Mouse (Mus musculus) bone marrow, adult 2 months (tissue): ENCODE results near the gene Wdfy4. TPM values are rescaled to one million over a fixed set of nuclear protein-coding genes. Genes with fewer than 3 reads are reported as not detected.

Source experiments
- H3K27ac ChIP-seq: fragments of 200-500 bp; 2 replicates; pipeline ENCODE4 v1.5.1; 2012; ENCODE audit warnings: low read depth, mild to moderate bottlenecking, control low read depth, inconsistent platforms, low read length; ENCODE audit not compliant: control insufficient read depth, poor library complexity, insufficient read depth
- H3K4me1 ChIP-seq: fragments of 200-500 bp; 2 replicates; pipeline ENCODE4 v1.6.1; 2011; ENCODE audit warnings: low read length; ENCODE audit not compliant: control insufficient read depth, insufficient read depth
- H3K4me3 ChIP-seq: fragments of 200-500 bp; replicated peaks from 2 replicates; pipeline ENCODE3; 2011; ENCODE audit warnings: mild to moderate bottlenecking, low read depth, low read length, control low read depth; ENCODE audit not compliant: control insufficient read depth
- CTCF ChIP-seq: fragments of 200-500 bp; IDR thresholded peaks from 2 replicates; pipeline ENCODE4 v1.5.1; 2011; ENCODE audit warnings: low read length, control low read depth; ENCODE audit not compliant: control insufficient read depth, insufficient read depth
- POLR2A ChIP-seq: fragments of 200-500 bp; IDR thresholded peaks from 2 replicates; pipeline ENCODE4 v1.6.1; 2011; ENCODE audit warnings: low read depth, mild to moderate bottlenecking, control low read depth, low read length, borderline replicate concordance; ENCODE audit not compliant: control insufficient read depth
- WGBS: fragments of 180-500 bp; shearing (Covaris S2); methylation state at CpG from one replicate; pipeline ENCODE4 v1.1.7; 2018; 5-methylcytosine and 5-hydroxymethylcytosine counted together
- polyA plus RNA-seq: library from polyadenylated mRNA; stranded (reverse); fragments of >200 nt; gene quantifications from 2 replicates; pipeline ENCODE4 v1.2.4, GENCODE M21; 2011; ENCODE audit warnings: low replicate concordance; ENCODE audit not compliant: missing spikeins, insufficient read depth, insufficient read length

Wdfy4 gene
- polyA plus RNA-seq, 1 experiment: 36.8 TPM

DNA sequence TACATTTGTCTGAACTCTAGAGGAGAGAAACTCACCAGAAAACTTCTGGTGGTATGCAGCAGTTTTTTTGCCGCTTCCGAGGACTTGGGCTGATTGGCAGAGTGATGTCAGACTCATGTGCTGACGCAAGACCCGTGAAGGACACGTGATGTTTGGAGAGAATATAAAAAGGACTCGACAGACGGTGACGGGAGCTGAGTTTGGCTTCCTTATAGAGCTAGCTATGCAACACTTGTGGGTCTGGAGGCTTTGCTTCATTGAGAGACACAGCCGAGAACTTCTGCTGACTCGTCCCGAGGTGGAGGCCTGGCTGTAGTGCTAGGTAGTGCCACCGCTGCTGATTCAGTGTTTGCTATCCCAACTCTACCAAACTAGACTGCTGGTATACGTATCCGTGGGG lies 18.5 kb upstream of the Wdfy4 start:
- Histone ChIP-seq H3K27ac (no peak overlapping the region), H3K4me1 (no peaks in the 10 kb centered on the region; the same call in 1 of the 2 replicates), H3K4me3 (no peak overlapping the region)
- 50% methylated on average over 14 of the region's 14 CpGs for WGBS
- no peak for TF ChIP-seq POLR2A
- TF ChIP-seq CTCF: no peak

- Histone ChIP-seq H3K4me3 (no peak overlapping the region), H3K27ac (no peak overlapping the region), H3K4me1 (no peaks in the 10 kb centered on the region; the same call in 1 of the 2 replicates)
- TF ChIP-seq CTCF: no peak
- TF ChIP-seq POLR2A: no peak
- WGBS: 15% methylated on average over 6 of the region's 6 CpGs
These were observed 17.6 kb upstream of the Wdfy4 start for GRCm38 (mm10) chr14:33202885-33203284.

- TF ChIP-seq POLR2A (no peak), CTCF (no peak)
- Histone ChIP-seq H3K4me3 (no peak overlapping the region), H3K4me1 (no peaks in the 10 kb centered on the region; the same call in 1 of the 2 replicates), H3K27ac (no peak overlapping the region)
- 68% methylated on average over 4 of the region's 4 CpGs for WGBS
These were observed 16.9 kb upstream of the Wdfy4 start for GRCm38 (mm10) chr14:33202161-33202560.

DNA sequence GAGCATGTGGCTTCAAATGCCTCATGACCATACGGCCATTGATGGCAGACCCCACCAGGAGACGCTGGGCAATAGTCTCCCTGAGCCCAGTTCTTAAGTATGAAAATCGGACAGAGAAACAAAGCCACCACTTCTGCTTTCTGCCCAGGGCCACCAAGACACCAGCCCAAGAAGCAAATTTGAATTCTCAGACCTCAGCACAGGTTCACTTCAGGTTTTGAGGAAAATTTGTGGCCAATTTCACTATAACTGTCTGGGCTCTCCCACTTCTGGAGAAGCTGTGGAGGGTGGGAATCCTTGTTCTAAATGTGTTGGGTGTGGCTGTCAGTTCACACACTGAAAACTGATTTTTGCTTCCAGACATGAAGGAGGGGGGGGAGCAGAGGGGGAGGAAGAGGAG lies 8.9 kb upstream of the Wdfy4 start:
- WGBS: 3% methylated on average over 3 of the region's 3 CpGs
- no peak overlapping the region for H3K4me3 ChIP-seq
- H3K4me1 ChIP-seq: peaks cover 5% of the 10 kb centered on the region
- peak overlapping the region; percentile 90 for H3K27ac ChIP-seq
- no peak for TF ChIP-seq CTCF
- TF ChIP-seq POLR2A: no peak

DNA sequence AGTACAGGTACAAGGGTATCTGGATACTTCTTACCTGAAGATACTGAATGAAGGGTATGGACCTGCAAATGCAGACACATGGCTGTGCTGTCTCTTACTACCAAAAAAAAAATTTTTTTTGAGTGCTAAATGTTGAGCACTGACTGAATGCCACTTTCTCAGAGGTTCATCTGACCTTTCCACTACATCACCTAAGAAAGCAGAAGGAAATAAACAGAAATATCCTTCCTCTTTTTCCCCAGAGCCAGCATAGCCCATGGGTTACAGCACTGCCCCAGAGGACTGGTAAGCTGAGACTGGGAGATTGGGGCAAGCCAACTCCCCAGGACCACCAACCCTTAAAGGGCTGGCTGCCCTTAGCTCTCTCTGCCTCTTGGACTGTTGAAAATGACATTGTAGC lies 8.5 kb upstream of the Wdfy4 start:
- Histone ChIP-seq H3K4me3 (no peak overlapping the region), H3K27ac (peak overlapping the region; percentile 90), H3K4me1 (peaks cover 5% of the 10 kb centered on the region)
- TF ChIP-seq CTCF (no peak), POLR2A (no peak)

DNA sequence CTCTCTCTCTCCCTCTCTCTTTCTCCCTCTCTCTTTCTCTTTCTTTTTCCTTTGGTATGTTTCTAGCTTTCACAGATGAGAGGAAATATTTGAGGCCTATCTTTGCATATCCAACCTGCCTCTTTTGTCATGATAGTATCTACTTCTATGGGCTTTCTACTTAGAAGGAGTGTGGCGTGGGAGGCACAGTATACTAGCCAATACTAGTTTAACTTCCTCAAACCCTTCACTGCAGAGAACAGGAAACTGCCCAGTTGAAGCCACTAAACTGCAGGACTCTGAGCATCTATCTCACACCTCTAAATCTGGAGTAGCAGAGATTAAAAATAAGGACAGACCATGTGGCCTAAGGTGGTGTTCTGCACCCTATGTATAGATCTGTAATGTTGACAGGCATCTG lies 5.3 kb upstream of the Wdfy4 start:
- H3K27ac ChIP-seq: peak overlapping the region; percentile 50; the same call in 1 of the 2 replicates
- peaks cover 7% of the 10 kb centered on the region for H3K4me1 ChIP-seq
- 9% methylated on average over 1 of the region's 1 CpGs for WGBS
- TF ChIP-seq CTCF: no peak
- TF ChIP-seq POLR2A: no peak
- no peak overlapping the region for H3K4me3 ChIP-seq

DNA sequence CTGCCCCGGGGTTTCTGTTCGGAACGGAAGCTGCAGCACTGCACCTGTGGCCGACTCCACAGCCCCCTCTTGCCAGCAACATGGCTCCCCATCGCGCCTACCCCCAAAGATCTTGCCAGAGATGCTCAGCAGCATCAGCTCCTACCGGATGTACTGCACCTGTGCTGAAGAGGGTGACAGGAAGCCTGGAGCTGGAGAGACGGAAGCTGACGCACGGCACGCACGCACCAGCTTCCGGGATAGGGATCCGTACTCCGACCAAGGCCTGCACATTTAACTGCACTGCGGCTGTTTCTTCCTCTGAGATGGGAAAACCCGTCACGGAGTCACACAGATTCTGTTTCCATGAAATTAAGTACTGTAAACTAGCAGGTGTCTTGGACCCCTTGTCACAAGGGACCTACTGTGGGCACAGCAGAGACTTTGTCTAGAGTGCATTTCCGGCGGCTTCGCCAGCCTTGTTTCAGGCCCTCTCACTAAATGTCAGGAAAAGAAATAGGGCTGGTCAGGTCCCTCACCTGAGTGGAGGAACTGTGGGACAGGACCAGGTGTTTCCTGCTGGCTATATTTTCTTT lies 4.6 kb upstream of the Wdfy4 start:
- H3K4me3 ChIP-seq: peak overlapping the region; percentile 5
- H3K27ac ChIP-seq: peak overlapping the region; percentile 95
- peaks cover 4% of the 10 kb centered on the region for H3K4me1 ChIP-seq
- WGBS: 77% methylated on average over 21 of the region's 21 CpGs
- no peak for TF ChIP-seq POLR2A
- no peak for TF ChIP-seq CTCF

DNA sequence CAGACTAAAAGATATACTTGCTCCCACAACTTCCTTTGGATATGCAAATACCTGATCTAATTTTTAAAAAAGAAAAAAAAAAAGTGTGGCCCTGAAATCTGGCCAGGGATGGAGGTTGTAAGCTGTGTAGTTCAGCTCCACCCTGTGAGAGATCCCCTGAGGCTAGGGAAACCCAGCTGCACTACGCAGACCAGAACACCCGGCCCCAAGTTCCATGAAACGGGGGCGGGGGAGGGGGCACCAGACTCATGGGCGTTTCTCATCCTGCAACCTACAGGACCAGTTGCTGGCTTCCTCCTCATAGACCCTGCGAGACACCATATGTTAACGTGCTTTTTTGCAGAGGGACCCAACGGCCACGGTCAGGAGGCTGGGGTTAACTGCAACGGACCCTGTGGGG lies 3.9 kb upstream of the Wdfy4 start:
- 62% methylated on average over 10 of the region's 10 CpGs for WGBS
- Histone ChIP-seq H3K27ac (peak overlapping the region; percentile 95), H3K4me3 (no peak overlapping the region), H3K4me1 (peaks cover 6% of the 10 kb centered on the region)
- TF ChIP-seq CTCF: no peak
- TF ChIP-seq POLR2A: no peak

DNA sequence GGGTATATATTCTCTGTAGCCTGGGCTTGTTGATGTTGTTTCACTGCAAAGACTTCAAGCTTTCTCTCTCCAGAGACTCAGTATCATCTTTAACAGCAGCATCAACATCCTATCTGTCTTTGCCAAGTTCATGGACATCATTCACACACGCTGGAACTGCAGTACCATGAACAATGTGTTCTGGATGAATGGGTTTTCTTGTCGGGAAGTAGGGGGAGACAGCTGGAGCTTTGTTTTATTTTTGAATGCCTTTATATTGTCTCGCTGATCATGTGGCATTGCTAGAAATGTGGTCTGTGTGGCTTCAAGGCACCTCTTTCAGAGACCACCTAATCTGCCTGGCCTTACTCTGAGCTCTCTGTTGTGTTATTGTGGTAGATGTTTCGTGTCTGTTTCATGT lies 1.9 kb upstream of the Wdfy4 start:
- H3K27ac ChIP-seq: no peak overlapping the region
- TF ChIP-seq CTCF: no peak
- no peak for TF ChIP-seq POLR2A
- WGBS: 79% methylated on average over 4 of the region's 4 CpGs
- no peak overlapping the region for H3K4me3 ChIP-seq
- H3K4me1 ChIP-seq: peaks cover 6% of the 10 kb centered on the region
